Comparison of ENCODE assay signal across 11 mouse cellular contexts in the genomic region with DNA sequence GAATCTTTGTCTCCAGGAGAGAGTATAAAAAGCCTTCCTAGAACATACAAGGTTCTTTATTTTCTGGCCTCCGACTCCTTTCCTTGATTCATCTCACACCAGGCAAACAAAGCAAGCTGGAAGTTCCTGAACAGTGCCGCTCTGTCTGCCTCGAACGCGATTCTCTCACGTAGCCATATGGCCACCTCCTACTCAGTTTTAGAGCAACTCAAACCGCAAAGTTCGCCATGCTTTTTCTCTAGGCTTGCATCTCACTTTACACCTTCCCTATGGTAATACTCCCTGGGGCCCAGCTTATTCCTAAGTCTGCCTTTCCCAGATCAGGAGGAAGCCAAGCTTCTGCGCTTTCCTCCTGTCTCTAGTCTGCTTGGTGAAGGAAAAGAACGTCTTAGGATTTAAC. TPM values are rescaled to one million over a fixed set of nuclear protein-coding genes. Genes with fewer than 3 reads are reported as not detected.
DNase-seq lines count a peak whose midpoint lies in the region; ATAC-seq lines count a peak whose summit lies in the region.
"Had no signal": no experiment of that assay in that cellular context is flagged by ENCODE, and none has a peak within 500 bp of the region (broad histone marks: within the 10 kb centered on the region; RNA-seq: fewer than 3 reads in every experiment).

No protein-coding gene starts in this region.

- H3K36me3 ChIP-seq in forebrain, embryonic 14.5 days (ENCODE audit: control insufficient read depth, insufficient read depth, low read length) = no peaks in the 10 kb centered on the region
- H3K36me3 ChIP-seq in forebrain, embryonic 12.5 days (replicated peaks) = no peaks in the 10 kb centered on the region
- H3K36me3 ChIP-seq in neural tube, embryonic 12.5 days = no peaks in the 10 kb centered on the region

- H3K9me3 ChIP-seq in forebrain, embryonic 14.5 days (replicated peaks; ENCODE audit: control insufficient read depth, low read length) = no peaks in the 10 kb centered on the region
- no peaks in the 10 kb centered on the region for H3K9me3 ChIP-seq in forebrain, embryonic 12.5 days
- no peaks in the 10 kb centered on the region for H3K9me3 ChIP-seq in neural tube, embryonic 12.5 days

- DNase-seq in forebrain, embryonic 14.5 days (ENCODE audit: low spot score) = peak; percentile 7
- DNase-seq in neural tube, embryonic 10.5 days (ENCODE audit: extremely low spot score, low spot score) = no peak
- DNase-seq in left cerebral cortex, postnatal 10 days (ENCODE audit: extremely low spot score in 1 of 2, low spot score in 2 of 2) = peak; percentile 21 to 37
- DNase-seq in right cerebral cortex, postnatal 36 days (ENCODE audit: low spot score in 2 of 2) = peak; percentile 44 to 72
- DNase-seq in gastrocnemius, postnatal 36 days = no peak
- DNase-seq in kidney, postnatal 10 days = no peak
- DNase-seq: cerebellum, adult 2 months; heart, adult 18-20 months had no signal

- H3K27me3 ChIP-seq in forebrain, embryonic 14.5 days (replicated peaks; ENCODE audit: control insufficient read depth, insufficient read depth, low read length) = no peaks in the 10 kb centered on the region
- no peaks in the 10 kb centered on the region for H3K27me3 ChIP-seq in forebrain, embryonic 12.5 days
- no peaks in the 10 kb centered on the region for H3K27me3 ChIP-seq in neural tube, embryonic 12.5 days (replicated peaks)

- H3K27ac ChIP-seq in forebrain, embryonic 14.5 days (ENCODE audit: low read depth, low read length) = no peak overlapping the region
- H3K27ac ChIP-seq in forebrain, embryonic 12.5 days = no peak overlapping the region
- no peak overlapping the region for H3K27ac ChIP-seq in neural tube, embryonic 12.5 days

- H3K4me2 ChIP-seq in forebrain, embryonic 14.5 days (ENCODE audit: low read length) = 0 out of 2 replicates have a peak overlapping the region, but pooled peaks have one; percentile 9
- no peak overlapping the region for H3K4me2 ChIP-seq in forebrain, embryonic 12.5 days
- H3K4me2 ChIP-seq in neural tube, embryonic 12.5 days (replicated peaks) = peak overlapping the region; percentile 5; the same call in 1 of the 2 replicates

- H3K4me1 ChIP-seq in forebrain, embryonic 14.5 days (ENCODE audit: control insufficient read depth, insufficient read depth, low read length) = no peaks in the 10 kb centered on the region
- no peaks in the 10 kb centered on the region; the same call in 1 of the 2 replicates for H3K4me1 ChIP-seq in forebrain, embryonic 12.5 days
- H3K4me1 ChIP-seq in neural tube, embryonic 12.5 days = no peaks in the 10 kb centered on the region

- WGBS in forebrain, embryonic 14.5 days = 56% methylated on average over 10 of the region's 10 CpGs
- WGBS in forebrain, embryonic 12.5 days = 41% methylated on average over 10 of the region's 10 CpGs
- 43% methylated on average over 10 of the region's 10 CpGs for WGBS in neural tube, embryonic 12.5 days

- no peak overlapping the region for H3K9ac ChIP-seq in forebrain, embryonic 14.5 days (ENCODE audit: low read length)
- no peak overlapping the region for H3K9ac ChIP-seq in forebrain, embryonic 12.5 days
- H3K9ac ChIP-seq in neural tube, embryonic 12.5 days = no peak overlapping the region

- ATAC-seq in forebrain, embryonic 14.5 days = no peak
- ATAC-seq in forebrain, embryonic 12.5 days (ENCODE audit: low FRiP score) = no peak
- no peak for ATAC-seq in neural tube, embryonic 12.5 days (ENCODE audit: low FRiP score, low read depth)
- ATAC-seq: midbrain, embryonic 16.5 days had no signal

- H3K4me3 ChIP-seq in forebrain, embryonic 14.5 days (ENCODE audit: low read depth, low read length) = no peak overlapping the region
- H3K4me3 ChIP-seq in forebrain, embryonic 12.5 days (replicated peaks) = no peak overlapping the region
- no peak overlapping the region for H3K4me3 ChIP-seq in neural tube, embryonic 12.5 days

- intact Hi-C loops in left cerebral cortex, postnatal 10 days (cut with DNase I) = loop anchor here (5.0 kb wide), 2 partner anchors 107 to 128 kb away; no protein-coding TSS in a partner anchor
- intact Hi-C loops in gastrocnemius, postnatal 36 days (cut with DNase I) = no loop called here

RNA-seq across cellular contexts. Expression of a gene that starts 4.0 kb away (rescaled TPM):
- polyA plus RNA-seq in forebrain, embryonic 14.5 days (2014; fragmentation: Nextera tagmentation; extraction: Ambion mirVana) = 6.0 and 6.5 TPM in 2 replicates
- 13.2 and 13.4 TPM in 2 replicates for polyA plus RNA-seq in forebrain, embryonic 12.5 days (2016; fragmentation: Nextera tagmentation; extraction: Ambion mirVana)
- 12.9 and 14.3 TPM in 2 replicates for polyA plus RNA-seq in neural tube, embryonic 12.5 days (2016; fragmentation: Nextera tagmentation; extraction: Ambion mirVana)
- total RNA-seq in left cerebral cortex, postnatal 10 days (2021) = 10 to 100 TPM; 16.2 to 20.1 TPM
- 1 to 10 TPM; 2.6 to 3.7 TPM for total RNA-seq in gastrocnemius, postnatal 36 days (2021)

Comparison
In these comparisons a context has a peak if more than half of its experiments do, and no peak if none do; other contexts are left out.
1. DNase-seq: peak in forebrain, embryonic 14.5 days (single experiment), left cerebral cortex, postnatal 10 days (2 of 2) and right cerebral cortex, postnatal 36 days (2 of 2); none in neural tube, embryonic 10.5 days (single experiment), gastrocnemius, postnatal 36 days (0 of 2) and kidney, postnatal 10 days (single experiment).